Mouse (Mus musculus) MEL (cell line): ENCODE measurements around the gene Gm10799. TPM values are rescaled to one million over a fixed set of nuclear protein-coding genes. Genes with fewer than 3 reads are reported as not detected.
"Not testable (repeated sequence)": the region's sequence is repeated elsewhere in the genome, so short reads cannot be mapped to it uniquely, and the experiment has no call there.

ENCODE experiments used
- DNase-seq: peaks from one replicate; pipeline ENCODE4 v3.0.0; 2011; ENCODE audit warnings: low read depth, low spot score
- H3K27ac ChIP-seq: 2 replicates; pipeline ENCODE4 v1.5.1; 2012; ENCODE audit warnings: low read depth, mild to moderate bottlenecking, control low read depth, low read length, moderate library complexity; ENCODE audit not compliant: control insufficient read depth
- H3K27me3 ChIP-seq, 2 experiments: fragments of 150-350 bp in 1 of 2; sonication (generic) in 1 of 2; 2 replicates each; pipeline ENCODE4 v1.6.1; 2012; ENCODE audit warnings: low read length in 2 of 2, mild to moderate bottlenecking in 2 of 2, improper control_type of control experiment in 1 of 2, moderate library complexity in 1 of 2; ENCODE audit not compliant: insufficient read depth in 2 of 2, control insufficient read depth in 1 of 2
- H3K36me3 ChIP-seq, 2 experiments: 2 replicates each; pipeline ENCODE4 v1.6.1; 2012 to 2014; ENCODE audit warnings: low read length in 2 of 2, improper control_type of control experiment in 1 of 2, inconsistent platforms in 1 of 2, mild to moderate bottlenecking in 1 of 2; ENCODE audit not compliant: insufficient read depth in 2 of 2, control insufficient read depth in 1 of 2
- H3K4me1 ChIP-seq, 2 experiments: fragments of 150-350 bp in 1 of 2; sonication (generic) in 1 of 2; 2 replicates each; pipeline ENCODE4 v1.6.1; 2012; ENCODE audit warnings: low read length in 2 of 2, improper control_type of control experiment in 1 of 2, mild to moderate bottlenecking in 1 of 2; ENCODE audit not compliant: insufficient read depth in 2 of 2, control insufficient read depth in 1 of 2
- H3K4me3 ChIP-seq, 2 experiments: fragments of 150-350 bp in 1 of 2; sonication (generic) in 1 of 2; 2 replicates each; pipeline ENCODE4 v1.5.1; 2012; ENCODE audit warnings: low read depth in 2 of 2, low read length in 2 of 2, mild to moderate bottlenecking in 2 of 2, moderate library complexity in 2 of 2, control low read depth in 1 of 2, improper control_type of control experiment in 1 of 2; ENCODE audit not compliant: control insufficient read depth in 1 of 2, insufficient read depth in 1 of 2
- H3K79me2 ChIP-seq: 2 replicates; pipeline ENCODE4 v1.6.1; 2012; ENCODE audit warnings: mild to moderate bottlenecking, low read length, moderate library complexity; ENCODE audit not compliant: control insufficient read depth, poor library complexity, insufficient read depth
- H3K9ac ChIP-seq: 2 replicates; pipeline ENCODE4 v1.6.1; 2012; ENCODE audit warnings: low read depth, mild to moderate bottlenecking, control low read depth, low read length, moderate library complexity; ENCODE audit not compliant: control insufficient read depth, poor library complexity, severe bottlenecking
- H3K9me3 ChIP-seq: fragments of 150-350 bp; sonication (generic); replicated peaks from 2 replicates; pipeline ENCODE4 v1.6.1; 2012; ENCODE audit warnings: mild to moderate bottlenecking, low read length, improper control_type of control experiment, moderate library complexity; ENCODE audit not compliant: insufficient read depth
- BHLHE40 ChIP-seq: IDR thresholded peaks from 2 replicates; pipeline ENCODE4 v1.6.1; 2012; ENCODE audit warnings: low read depth, mild to moderate bottlenecking, inconsistent platforms, low read length, improper control_type of control experiment, borderline replicate concordance
- CTCF ChIP-seq, 3 experiments: IDR thresholded peaks in 2 of 3; conservative IDR thresholded peaks in 1 of 3; 2 replicates each; pipeline ENCODE4 v1.5.1; 2011 to 2012; ENCODE audit warnings: low read length in 3 of 3, low read depth in 2 of 3, mild to moderate bottlenecking in 2 of 3, improper control_type of control experiment in 1 of 3, inconsistent platforms in 1 of 3, mixed read lengths in 1 of 3, moderate library complexity in 1 of 3; ENCODE audit not compliant: control insufficient read depth in 1 of 3, insufficient read depth in 1 of 3, poor library complexity in 1 of 3, severe bottlenecking in 1 of 3
- E2F4 ChIP-seq: IDR thresholded peaks from 2 replicates; pipeline ENCODE4 v1.6.1; 2011; ENCODE audit warnings: low read depth, low read length, improper control_type of control experiment, borderline replicate concordance
- EP300 ChIP-seq, 2 experiments: IDR thresholded peaks; 2 replicates each; pipeline ENCODE4 v1.6.1; 2011; ENCODE audit warnings: improper control_type of control experiment in 2 of 2, low read length in 2 of 2, low read depth in 1 of 2, mild to moderate bottlenecking in 1 of 2
- MAX ChIP-seq: IDR thresholded peaks from 2 replicates; pipeline ENCODE4 v1.6.1; 2011; ENCODE audit warnings: low read length, improper control_type of control experiment
- MAZ ChIP-seq: IDR thresholded peaks from 2 replicates; pipeline ENCODE4 v1.6.1; 2012; ENCODE audit warnings: low read depth, mild to moderate bottlenecking, inconsistent platforms, low read length, improper control_type of control experiment
- MEF2A ChIP-seq: IDR thresholded peaks from 2 replicates; pipeline ENCODE4 v1.6.1; 2014; ENCODE audit warnings: low read depth, mild to moderate bottlenecking, inconsistent platforms, low read length, improper control_type of control experiment; ENCODE audit not compliant: poor library complexity, insufficient replicate concordance, severe bottlenecking; ENCODE audit errors: extremely low read depth
- MYB ChIP-seq: IDR thresholded peaks from 2 replicates; pipeline ENCODE4 v1.6.1; 2011; ENCODE audit warnings: mild to moderate bottlenecking, low read depth, low read length, improper control_type of control experiment
- MYC ChIP-seq: IDR thresholded peaks from 2 replicates; pipeline ENCODE4 v1.6.1; 2011; ENCODE audit warnings: low read depth, mild to moderate bottlenecking, low read length, improper control_type of control experiment, moderate library complexity
- NELFE ChIP-seq: IDR thresholded peaks from 2 replicates; pipeline ENCODE4 v1.6.1; 2011; ENCODE audit warnings: low read depth, low read length, improper control_type of control experiment
- POLR2AphosphoS5 ChIP-seq: IDR thresholded peaks from 2 replicates; pipeline ENCODE4 v1.6.1; 2012; ENCODE audit warnings: low read depth, borderline replicate concordance, mild to moderate bottlenecking, inconsistent platforms, low read length, moderate library complexity, mixed read lengths
- RCOR1 ChIP-seq: IDR thresholded peaks from 2 replicates; pipeline ENCODE4 v1.6.1; 2012; ENCODE audit warnings: low read depth, mild to moderate bottlenecking, inconsistent platforms, low read length, improper control_type of control experiment
- SIN3A ChIP-seq: IDR thresholded peaks from 2 replicates; pipeline ENCODE4 v1.6.1; 2012; ENCODE audit warnings: low read length, improper control_type of control experiment, inconsistent platforms
- TBP ChIP-seq: IDR thresholded peaks from 2 replicates; pipeline ENCODE4 v1.8.0; 2011; ENCODE audit warnings: low read depth, low read length, improper control_type of control experiment
- UBTF ChIP-seq: IDR thresholded peaks from 2 replicates; pipeline ENCODE4 v1.6.1; 2012; ENCODE audit warnings: low read depth, mild to moderate bottlenecking, inconsistent platforms, low read length, improper control_type of control experiment, moderate library complexity, borderline replicate concordance; ENCODE audit not compliant: insufficient read depth
- USF1 ChIP-seq: IDR thresholded peaks from 2 replicates; pipeline ENCODE4 v1.6.1; 2014; ENCODE audit warnings: low read depth, mild to moderate bottlenecking, inconsistent platforms, low read length, improper control_type of control experiment, moderate library complexity
- USF2 ChIP-seq, 2 experiments: IDR thresholded peaks; 2 replicates each; pipeline ENCODE4 v1.6.1; 2011 to 2012; ENCODE audit warnings: improper control_type of control experiment in 2 of 2, low read length in 2 of 2, borderline replicate concordance in 1 of 2, inconsistent platforms in 1 of 2, low read depth in 1 of 2, mild to moderate bottlenecking in 1 of 2; ENCODE audit not compliant: insufficient read depth in 1 of 2
- ZC3H11A ChIP-seq: IDR thresholded peaks from 2 replicates; pipeline ENCODE4 v1.6.1; 2012; ENCODE audit warnings: low read depth, mild to moderate bottlenecking, inconsistent platforms, low read length, improper control_type of control experiment
- ZMIZ1 ChIP-seq: IDR thresholded peaks from 2 replicates; pipeline ENCODE4 v1.6.1; 2012; ENCODE audit warnings: low read depth, mild to moderate bottlenecking, inconsistent platforms, low read length, improper control_type of control experiment, moderate library complexity
- polyA plus RNA-seq, 2 experiments: library from polyadenylated mRNA; stranded (reverse) in 1 of 2; unstranded in 1 of 2; fragments of >175 nt in 1 of 2; fragments of >200 nt in 1 of 2; gene quantifications; 2 replicates each; pipeline versions ENCODE4 v1.2.1 to v1.2.4; 2012; ENCODE audit warnings: low replicate concordance in 2 of 2, low read depth in 1 of 2; ENCODE audit not compliant: insufficient read length in 2 of 2, insufficient read depth in 1 of 2, missing spikeins in 1 of 2
- total RNA-seq: library from RNA; depleted of rRNA; stranded (reverse); fragments of 300-350 nt; gene quantifications from 2 replicates; pipeline ENCODE4 v1.2.3, GENCODE M21; 2012

The Gm10799 gene
- total and polyA plus RNA-seq, 3 experiments: not detected

GRCm38 (mm10) chr2:104110031-104110430, 41.7 kb upstream of the Gm10799 start:
- Histone ChIP-seq H3K4me3 (no peak overlapping the region), H3K9me3 (no peaks in the 10 kb centered on the region), H3K36me3 (peaks cover 0 to 6% of the 10 kb centered on the region in 2 experiments; a peak in 2 of 4 replicates), H3K79me2 (no peaks in the 10 kb centered on the region), H3K9ac (no peak overlapping the region), H3K4me1 (peaks cover 0 to 15% of the 10 kb centered on the region in 2 experiments; a peak in 2 of 4 replicates), H3K27me3 (no peaks in the 10 kb centered on the region), H3K27ac (no peak overlapping the region)
- DNase-seq: peak; percentile 51
- TF ChIP-seq CTCF (IDR thresholded peaks at IDR 0.05 in 2 of 3, conservative IDR thresholded peaks at IDR 0.05 in 1 of 3; ENCODE audit: control insufficient read depth in 1 of 3, insufficient read depth in 1 of 3, low read depth in 2 of 3, low read length in 3 of 3, poor library complexity in 1 of 3, severe bottlenecking in 1 of 3) (no peak), BHLHE40 (no peak), USF2 (IDR thresholded peaks at IDR 0.05; ENCODE audit: borderline replicate concordance in 1 of 2, insufficient read depth in 1 of 2, low read depth in 1 of 2, low read length in 2 of 2) (no peak), MAZ (no peak), POLR2AphosphoS5 (no peak), MYC (no peak), MAX (no peak), EP300 (IDR thresholded peaks at IDR 0.05; ENCODE audit: low read depth in 1 of 2, low read length in 2 of 2) (no peak), ZMIZ1 (no peak), RCOR1 (no peak), NELFE (no peak), MEF2A (no peak), ZC3H11A (no peak), TBP (no peak), UBTF (no peak), E2F4 (no peak), MYB (no peak)

GRCm38 (mm10) chr2:104109528-104109927, 41.2 kb upstream of the Gm10799 start:
- H3K9ac ChIP-seq: no peak overlapping the region
- no peaks in the 10 kb centered on the region for H3K27me3 ChIP-seq
- H3K27ac ChIP-seq: no peak overlapping the region
- H3K4me3 ChIP-seq: no peak overlapping the region
- H3K9me3 ChIP-seq: no peaks in the 10 kb centered on the region
- H3K36me3 ChIP-seq: peaks cover 0 to 7% of the 10 kb centered on the region in 2 experiments; a peak in 2 of 4 replicates
- no peak for DNase-seq
- no peaks in the 10 kb centered on the region for H3K79me2 ChIP-seq
- peaks cover 0 to 18% of the 10 kb centered on the region in 2 experiments; a peak in 3 of 4 replicates for H3K4me1 ChIP-seq
- no peak for TF ChIP-seq SIN3A
- TF ChIP-seq MEF2A: no peak
- no peak for TF ChIP-seq USF1
- TF ChIP-seq MAX: no peak
- TF ChIP-seq, all 39 proteins: peak for 0

- H3K36me3 ChIP-seq, H3K27me3 ChIP-seq, H3K9ac ChIP-seq, DNase-seq, H3K79me2 ChIP-seq, H3K4me3 ChIP-seq, H3K27ac ChIP-seq, H3K9me3 ChIP-seq: not testable (repeated sequence)
- peaks cover 0 to 22% of the 10 kb centered on the region in 2 experiments for H3K4me1 ChIP-seq
These were observed 40.7 kb upstream of the Gm10799 start for GRCm38 (mm10) chr2:104109021-104109420.
